Mouse (Mus musculus): ENCODE measurements around the gene Sos2. TPM values are rescaled to one million over a fixed set of nuclear protein-coding genes. Genes with fewer than 3 reads are reported as not detected.
"Not testable (repeated sequence)": the region's sequence is repeated elsewhere in the genome, so short reads cannot be mapped to it uniquely, and the experiment has no call there.

Gene Sos2
- polyA plus RNA-seq, 1 experiment from 2014 or later = 15.6 TPM

- Histone ChIP-seq H3K36me3 (replicated peaks; ENCODE audit: control insufficient read depth, insufficient read depth) (no peaks in the 10 kb centered on the region), H3K4me3 (replicated peaks; ENCODE audit: low read length) (peak overlapping the region; percentile 97), H3K9me3 (ENCODE audit: control insufficient read depth, low read length) (no peaks in the 10 kb centered on the region), H3K4me2 (replicated peaks) (peak overlapping the region; percentile 71), H3K4me1 (replicated peaks; ENCODE audit: control insufficient read depth, insufficient read depth, low read length) (peaks cover 11% of the 10 kb centered on the region; the same call in 1 of the 2 replicates), H3K27ac (peak overlapping the region; percentile 98), H3K9ac (peak overlapping the region; percentile 97), H3K27me3 (ENCODE audit: control insufficient read depth, insufficient read depth, low read length) (no peaks in the 10 kb centered on the region)
- DNase-seq (ENCODE audit: low spot score) (peak; percentile 81), ATAC-seq (ENCODE audit: low FRiP score) (peak; percentile 89)
- WGBS = under 1% methylated on average over 51 of the region's 54 CpGs
Measured at GRCm38 (mm10) chr12:69682065-69682787, 574 bp upstream of the Sos2 start.

- H3K27me3 ChIP-seq (ENCODE audit: control insufficient read depth, insufficient read depth, low read length) = no peaks in the 10 kb centered on the region
- H3K9me3 ChIP-seq (ENCODE audit: control insufficient read depth, low read length) = no peaks in the 10 kb centered on the region
- ATAC-seq (ENCODE audit: low FRiP score) (peak; percentile 61), DNase-seq (ENCODE audit: low spot score) (peak; percentile 57)
- H3K9ac ChIP-seq = peak overlapping the region; percentile 97
- peak overlapping the region; percentile 98 for H3K27ac ChIP-seq
- peaks cover 11% of the 10 kb centered on the region; the same call in 1 of the 2 replicates for H3K4me1 ChIP-seq (replicated peaks; ENCODE audit: control insufficient read depth, insufficient read depth, low read length)
- H3K4me2 ChIP-seq (replicated peaks) = peak overlapping the region; percentile 71
- peak overlapping the region; percentile 97 for H3K4me3 ChIP-seq (replicated peaks; ENCODE audit: low read length)
- H3K36me3 ChIP-seq (replicated peaks; ENCODE audit: control insufficient read depth, insufficient read depth) = no peaks in the 10 kb centered on the region
- 2% methylated on average over 56 of the region's 56 CpGs for WGBS
Measured at GRCm38 (mm10) chr12:69680635-69681565, 752 bp downstream of the Sos2 start.

GRCm38 (mm10) chr12:69676157-69676556 is 5.5 kb downstream of the Sos2 start:
- Histone ChIP-seq H3K4me3 (replicated peaks; ENCODE audit: low read length) (no peak overlapping the region), H3K4me2 (replicated peaks) (no peak overlapping the region), H3K36me3 (replicated peaks; ENCODE audit: control insufficient read depth, insufficient read depth) (no peaks in the 10 kb centered on the region), H3K4me1 (replicated peaks; ENCODE audit: control insufficient read depth, insufficient read depth, low read length) (peaks cover 16% of the 10 kb centered on the region; the same call in 1 of the 2 replicates), H3K9ac (no peak overlapping the region), H3K27me3 (ENCODE audit: control insufficient read depth, insufficient read depth, low read length) (no peaks in the 10 kb centered on the region), H3K27ac (no peak overlapping the region), H3K9me3 (ENCODE audit: control insufficient read depth, low read length) (no peaks in the 10 kb centered on the region)
- ATAC-seq (ENCODE audit: low FRiP score) = no peak
- WGBS = 92% methylated on average over 4 of the region's 4 CpGs
- DNase-seq (ENCODE audit: low spot score) = no peak

- Histone ChIP-seq H3K4me2 (replicated peaks) (no peak overlapping the region), H3K4me3 (replicated peaks; ENCODE audit: low read length) (no peak overlapping the region), H3K9me3 (ENCODE audit: control insufficient read depth, low read length) (no peaks in the 10 kb centered on the region), H3K4me1 (replicated peaks; ENCODE audit: control insufficient read depth, insufficient read depth, low read length) (peaks cover 11% of the 10 kb centered on the region; the same call in 1 of the 2 replicates), H3K27ac (no peak overlapping the region), H3K9ac (no peak overlapping the region), H3K36me3 (replicated peaks; ENCODE audit: control insufficient read depth, insufficient read depth) (no peaks in the 10 kb centered on the region), H3K27me3 (ENCODE audit: control insufficient read depth, insufficient read depth, low read length) (no peaks in the 10 kb centered on the region)
- ATAC-seq (ENCODE audit: low FRiP score) (no peak), DNase-seq (ENCODE audit: low spot score) (no peak)
- 86% methylated on average over 10 of the region's 10 CpGs for WGBS
Measured at GRCm38 (mm10) chr12:69674576-69675537, 6.8 kb downstream of the Sos2 start.

DNA sequence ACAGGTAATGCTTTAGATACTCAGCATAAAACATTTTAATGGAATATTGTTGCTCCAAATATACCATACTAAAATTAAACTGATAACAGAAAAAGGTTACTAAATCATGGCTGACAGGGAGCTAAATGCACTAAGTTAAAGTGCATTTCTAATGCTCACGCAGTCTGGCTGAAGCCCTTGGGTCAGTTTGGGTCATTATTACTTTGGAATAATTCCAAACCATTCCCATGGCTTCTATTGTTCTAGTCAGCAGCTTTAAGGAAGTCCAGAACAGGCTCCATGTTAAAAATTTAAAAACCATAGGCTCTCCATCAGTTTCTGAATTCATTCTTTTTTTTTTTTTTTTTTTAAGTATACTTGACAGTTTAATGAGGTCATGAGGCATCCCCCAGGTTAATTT is 7.5 kb downstream of the Sos2 start:
- H3K4me2 ChIP-seq (replicated peaks) = no peak overlapping the region
- no peaks in the 10 kb centered on the region for H3K27me3 ChIP-seq (ENCODE audit: control insufficient read depth, insufficient read depth, low read length)
- H3K27ac ChIP-seq = no peak overlapping the region
- H3K9ac ChIP-seq = no peak overlapping the region
- H3K4me3 ChIP-seq (replicated peaks; ENCODE audit: low read length) = no peak overlapping the region
- ATAC-seq (ENCODE audit: low FRiP score) (no peak), DNase-seq (ENCODE audit: low spot score) (no peak)
- peaks cover 7% of the 10 kb centered on the region; the same call in 1 of the 2 replicates for H3K4me1 ChIP-seq (replicated peaks; ENCODE audit: control insufficient read depth, insufficient read depth, low read length)
- no peaks in the 10 kb centered on the region for H3K9me3 ChIP-seq (ENCODE audit: control insufficient read depth, low read length)
- 46% methylated on average over 1 of the region's 1 CpGs for WGBS
- no peaks in the 10 kb centered on the region for H3K36me3 ChIP-seq (replicated peaks; ENCODE audit: control insufficient read depth, insufficient read depth)

DNA sequence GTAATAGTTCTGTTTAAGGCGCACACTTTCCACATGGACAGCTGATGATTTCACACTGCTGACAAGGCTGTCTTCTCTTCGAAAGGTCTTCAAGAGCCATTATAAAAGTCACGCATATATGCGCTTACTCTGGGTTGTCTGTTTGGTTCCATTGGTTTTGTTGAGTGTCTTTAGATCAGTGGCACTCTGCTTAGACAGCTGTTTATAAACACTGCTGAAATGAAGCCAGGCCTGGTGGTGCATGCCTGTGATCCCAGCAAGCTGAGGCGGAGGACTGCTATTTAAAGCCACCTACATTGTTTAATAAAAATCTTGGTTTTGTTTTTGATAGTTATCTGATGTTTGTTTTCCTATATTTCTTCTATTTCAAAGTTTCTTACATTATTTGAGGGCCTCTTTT is 14.9 kb downstream of the Sos2 start:
- Histone ChIP-seq H3K9ac (no peak overlapping the region), H3K9me3 (ENCODE audit: control insufficient read depth, low read length) (no peaks in the 10 kb centered on the region), H3K27me3 (ENCODE audit: control insufficient read depth, insufficient read depth, low read length) (no peaks in the 10 kb centered on the region), H3K4me1 (replicated peaks; ENCODE audit: control insufficient read depth, insufficient read depth, low read length) (no peaks in the 10 kb centered on the region), H3K36me3 (replicated peaks; ENCODE audit: control insufficient read depth, insufficient read depth) (no peaks in the 10 kb centered on the region), H3K27ac (no peak overlapping the region), H3K4me3 (replicated peaks; ENCODE audit: low read length) (no peak overlapping the region), H3K4me2 (replicated peaks) (no peak overlapping the region)
- 98% methylated on average over 5 of the region's 5 CpGs for whole genome bisulfite sequencing
- DNase-seq (ENCODE audit: low spot score) = no peak
- ATAC-seq (ENCODE audit: low FRiP score) = no peak

DNA sequence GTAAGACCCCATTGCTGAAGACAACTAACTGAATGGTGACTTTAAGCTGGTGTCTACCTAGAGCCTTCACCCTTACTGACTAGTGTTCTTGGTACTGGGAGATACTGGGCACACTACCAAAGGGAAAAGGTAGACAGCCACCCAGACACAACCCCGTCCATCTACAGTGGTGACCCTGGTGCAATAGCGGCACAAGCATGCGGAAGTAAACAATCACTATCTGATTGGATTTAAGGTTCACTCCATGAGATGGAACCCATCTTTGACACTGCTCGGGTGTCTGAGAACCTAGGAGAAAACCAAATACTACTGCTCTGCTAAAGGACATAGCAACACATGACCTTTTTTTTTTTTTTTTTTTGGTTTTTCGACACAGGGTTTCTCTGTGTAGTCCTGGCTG is 20.0 kb downstream of the Sos2 start:
- H3K4me1 ChIP-seq (replicated peaks; ENCODE audit: control insufficient read depth, insufficient read depth, low read length) = no peaks in the 10 kb centered on the region
- ATAC-seq (ENCODE audit: low FRiP score) (no peak), DNase-seq (ENCODE audit: low spot score) (no peak)
- no peak overlapping the region for H3K27ac ChIP-seq
- no peak overlapping the region for H3K4me2 ChIP-seq (replicated peaks)
- H3K9ac ChIP-seq = no peak overlapping the region
- H3K36me3 ChIP-seq (replicated peaks; ENCODE audit: control insufficient read depth, insufficient read depth) = no peaks in the 10 kb centered on the region
- 96% methylated on average over 5 of the region's 5 CpGs for WGBS
- no peaks in the 10 kb centered on the region for H3K9me3 ChIP-seq (ENCODE audit: control insufficient read depth, low read length)
- no peak overlapping the region for H3K4me3 ChIP-seq (replicated peaks; ENCODE audit: low read length)
- H3K27me3 ChIP-seq (ENCODE audit: control insufficient read depth, insufficient read depth, low read length) = no peaks in the 10 kb centered on the region

- ATAC-seq (ENCODE audit: low FRiP score) = peak; percentile 87
- not testable (repeated sequence) for H3K4me1 ChIP-seq (replicated peaks; ENCODE audit: control insufficient read depth, insufficient read depth, low read length); H3K27me3 ChIP-seq (ENCODE audit: control insufficient read depth, insufficient read depth, low read length); H3K9ac ChIP-seq; H3K27ac ChIP-seq; H3K4me3 ChIP-seq (replicated peaks; ENCODE audit: low read length); DNase-seq (ENCODE audit: low spot score); H3K9me3 ChIP-seq (ENCODE audit: control insufficient read depth, low read length); H3K4me2 ChIP-seq (replicated peaks)
- H3K36me3 ChIP-seq (replicated peaks; ENCODE audit: control insufficient read depth, insufficient read depth) = peaks cover 34% of the 10 kb centered on the region
Measured at GRCm38 (mm10) chr12:69653973-69654372, 27.7 kb downstream of the Sos2 start.
